Mouse (Mus musculus): ENCODE results near the gene Snap23. TPM values are rescaled to one million over a fixed set of nuclear protein-coding genes. Genes with fewer than 3 reads are reported as not detected.

Snap23 gene
- polyA plus RNA-seq, 1 experiment from 2014 or later: 53.8 TPM

- Histone ChIP-seq H3K4me3 (ENCODE audit: low read length) (no peak overlapping the region), H3K27me3 (ENCODE audit: control insufficient read depth, insufficient read depth, low read length) (no peaks in the 10 kb centered on the region), H3K4me1 (ENCODE audit: control insufficient read depth, insufficient read depth, low read length) (peaks cover 21% of the 10 kb centered on the region), H3K9ac (ENCODE audit: low read length) (no peak overlapping the region), H3K27ac (ENCODE audit: low read length) (0 out of 2 replicates have a peak overlapping the region, but pooled peaks have one; percentile 2), H3K36me3 (ENCODE audit: control insufficient read depth, insufficient read depth) (peaks cover 10% of the 10 kb centered on the region), H3K4me2 (ENCODE audit: low read depth, low read length) (peak overlapping the region; percentile 17; the same call in 1 of the 2 replicates), H3K9me3 (replicated peaks; ENCODE audit: control insufficient read depth, low read length) (no peaks in the 10 kb centered on the region)
- WGBS: 39% methylated on average over 2 of the region's 2 CpGs
- no peak for ATAC-seq (replicated peaks; ENCODE audit: extremely low read depth, insufficient read depth, low FRiP score)
Measured at GRCm38 (mm10) chr2:120630655-120631054, 63.2 kb downstream of the Snap23 start.

- Histone ChIP-seq H3K27ac (ENCODE audit: low read length) (peak overlapping the region; percentile 39), H3K4me3 (ENCODE audit: low read length) (no peak overlapping the region), H3K4me2 (ENCODE audit: low read depth, low read length) (no peak overlapping the region; the same call in 1 of the 2 replicates), H3K9me3 (replicated peaks; ENCODE audit: control insufficient read depth, low read length) (no peaks in the 10 kb centered on the region), H3K27me3 (ENCODE audit: control insufficient read depth, insufficient read depth, low read length) (no peaks in the 10 kb centered on the region), H3K4me1 (ENCODE audit: control insufficient read depth, insufficient read depth, low read length) (peaks cover 21% of the 10 kb centered on the region), H3K36me3 (ENCODE audit: control insufficient read depth, insufficient read depth) (peaks cover 10% of the 10 kb centered on the region), H3K9ac (ENCODE audit: low read length) (no peak overlapping the region)
- no peak for ATAC-seq (replicated peaks; ENCODE audit: extremely low read depth, insufficient read depth, low FRiP score)
- 70% methylated on average over 2 of the region's 2 CpGs for WGBS
Measured at GRCm38 (mm10) chr2:120631521-120631920, 64.0 kb downstream of the Snap23 start.

- Histone ChIP-seq H3K4me1 (ENCODE audit: control insufficient read depth, insufficient read depth, low read length) (peaks cover 21% of the 10 kb centered on the region), H3K9ac (ENCODE audit: low read length) (no peak overlapping the region), H3K4me2 (ENCODE audit: low read depth, low read length) (peak overlapping the region; percentile 4; the same call in 1 of the 2 replicates), H3K9me3 (replicated peaks; ENCODE audit: control insufficient read depth, low read length) (no peaks in the 10 kb centered on the region), H3K36me3 (ENCODE audit: control insufficient read depth, insufficient read depth) (peaks cover 10% of the 10 kb centered on the region), H3K27me3 (ENCODE audit: control insufficient read depth, insufficient read depth, low read length) (no peaks in the 10 kb centered on the region), H3K4me3 (ENCODE audit: low read length) (no peak overlapping the region), H3K27ac (ENCODE audit: low read length) (peak overlapping the region; percentile 39)
- ATAC-seq (replicated peaks; ENCODE audit: extremely low read depth, insufficient read depth, low FRiP score): no peak
- WGBS: 57% methylated on average over 4 of the region's 4 CpGs
Measured at GRCm38 (mm10) chr2:120631957-120632356, 64.5 kb downstream of the Snap23 start.

- Histone ChIP-seq H3K9me3 (replicated peaks; ENCODE audit: control insufficient read depth, low read length) (no peaks in the 10 kb centered on the region), H3K27me3 (ENCODE audit: control insufficient read depth, insufficient read depth, low read length) (no peaks in the 10 kb centered on the region), H3K4me1 (ENCODE audit: control insufficient read depth, insufficient read depth, low read length) (no peaks in the 10 kb centered on the region), H3K9ac (ENCODE audit: low read length) (no peak overlapping the region), H3K4me2 (ENCODE audit: low read depth, low read length) (no peak overlapping the region), H3K4me3 (ENCODE audit: low read length) (no peak overlapping the region), H3K36me3 (ENCODE audit: control insufficient read depth, insufficient read depth) (no peaks in the 10 kb centered on the region), H3K27ac (ENCODE audit: low read length) (no peak overlapping the region)
- ATAC-seq (replicated peaks; ENCODE audit: extremely low read depth, insufficient read depth, low FRiP score): no peak
- 90% methylated on average over 8 of the region's 8 CpGs for WGBS
Measured at GRCm38 (mm10) chr2:120640835-120641234, 73.4 kb downstream of the Snap23 start.

- Histone ChIP-seq H3K27ac (ENCODE audit: low read length) (peak overlapping the region; percentile 32; the same call in 1 of the 2 replicates), H3K9ac (ENCODE audit: low read length) (no peak overlapping the region), H3K4me1 (ENCODE audit: control insufficient read depth, insufficient read depth, low read length) (no peaks in the 10 kb centered on the region), H3K36me3 (ENCODE audit: control insufficient read depth, insufficient read depth) (no peaks in the 10 kb centered on the region), H3K27me3 (ENCODE audit: control insufficient read depth, insufficient read depth, low read length) (no peaks in the 10 kb centered on the region), H3K9me3 (replicated peaks; ENCODE audit: control insufficient read depth, low read length) (no peaks in the 10 kb centered on the region), H3K4me2 (ENCODE audit: low read depth, low read length) (no peak overlapping the region), H3K4me3 (ENCODE audit: low read length) (no peak overlapping the region)
- WGBS: 60% methylated on average over 7 of the region's 7 CpGs
- ATAC-seq (replicated peaks; ENCODE audit: extremely low read depth, insufficient read depth, low FRiP score): peak; percentile 78
Measured at GRCm38 (mm10) chr2:120643836-120644235, 76.4 kb downstream of the Snap23 start.

- no peaks in the 10 kb centered on the region for H3K4me1 ChIP-seq (ENCODE audit: control insufficient read depth, insufficient read depth, low read length)
- no peak for ATAC-seq (replicated peaks; ENCODE audit: extremely low read depth, insufficient read depth, low FRiP score)
- no peak overlapping the region for H3K27ac ChIP-seq (ENCODE audit: low read length)
Measured at GRCm38 (mm10) chr2:120646777-120647176, 79.3 kb downstream of the Snap23 start.

More at GRCm38 (mm10) chr2:120646777-120647176, 79.3 kb downstream of the Snap23 start:
- Histone ChIP-seq H3K9ac (ENCODE audit: low read length) (no peak overlapping the region), H3K4me2 (ENCODE audit: low read depth, low read length) (no peak overlapping the region), H3K9me3 (replicated peaks; ENCODE audit: control insufficient read depth, low read length) (no peaks in the 10 kb centered on the region; the same call in 1 of the 2 replicates), H3K27me3 (ENCODE audit: control insufficient read depth, insufficient read depth, low read length) (no peaks in the 10 kb centered on the region), H3K36me3 (ENCODE audit: control insufficient read depth, insufficient read depth) (no peaks in the 10 kb centered on the region), H3K4me3 (ENCODE audit: low read length) (no peak overlapping the region)
- WGBS: 58% methylated on average over 4 of the region's 4 CpGs

Other genes with a start within 250 kb of the Snap23 start
- 19.3 and 19.9 TPM in 2 replicates for gene Vps39, start 214.5 kb upstream of the Snap23 start, polyA plus RNA-seq (2015; fragmentation: Nextera tagmentation; extraction: Ambion mirVana)
- 11.2 and 11.5 TPM in 2 replicates for gene Ganc, start 163.8 kb upstream of the Snap23 start, polyA plus RNA-seq (2015; fragmentation: Nextera tagmentation; extraction: Ambion mirVana)
- 5.4 and 7.7 TPM in 2 replicates for gene Tmem87a, start 163.6 kb upstream of the Snap23 start, polyA plus RNA-seq (2015; fragmentation: Nextera tagmentation; extraction: Ambion mirVana)
- gene Capn3, start 111.7 kb upstream of the Snap23 start, polyA plus RNA-seq (2015; fragmentation: Nextera tagmentation; extraction: Ambion mirVana): 4.3 and 5.8 TPM in 2 replicates
- 35.8 and 47.4 TPM in 2 replicates for gene Zfp106, start 3.8 kb upstream of the Snap23 start, polyA plus RNA-seq (2015; fragmentation: Nextera tagmentation; extraction: Ambion mirVana)
- gene Haus2, start 41.7 kb downstream of the Snap23 start, polyA plus RNA-seq (2015; fragmentation: Nextera tagmentation; extraction: Ambion mirVana): 17.7 and 19.3 TPM in 2 replicates
- 22.5 and 25.7 TPM in 2 replicates for gene Lrrc57, start 41.8 kb downstream of the Snap23 start, polyA plus RNA-seq (2015; fragmentation: Nextera tagmentation; extraction: Ambion mirVana)
- 3.6 and 4.9 TPM in 2 replicates for gene Stard9, start 61.5 kb downstream of the Snap23 start, polyA plus RNA-seq (2015; fragmentation: Nextera tagmentation; extraction: Ambion mirVana)

Data from heart, embryonic 16.5 days (tissue).